Mouse (Mus musculus) myocyte (in vitro differentiated cells): Measurements from ENCODE around the gene Ppp1r16b.

Experiments
- CEBPB ChIP-seq: IDR thresholded peaks from 2 replicates; pipeline ENCODE4 v1.6.1; 2011; ENCODE audit warnings: mild to moderate bottlenecking, moderate library complexity; ENCODE audit not compliant: poor library complexity, insufficient read depth, severe bottlenecking
- E2F4 ChIP-seq: IDR thresholded peaks from one replicate; pipeline ENCODE4 v1.6.1; 2011; ENCODE audit warnings: mild to moderate bottlenecking, control low read depth, moderate library complexity; ENCODE audit not compliant: insufficient read depth
- MAX ChIP-seq: IDR thresholded peaks from one replicate; pipeline ENCODE4 v1.6.1; 2011; ENCODE audit warnings: low read depth, mild to moderate bottlenecking, control low read depth
- MYOD1 ChIP-seq, 3 experiments: IDR thresholded peaks; one replicate each; pipeline ENCODE4 v1.6.1; 2011; ENCODE audit warnings: control low read depth in 2 of 3, low read depth in 2 of 3, mild to moderate bottlenecking in 2 of 3, moderate library complexity in 1 of 3; ENCODE audit not compliant: insufficient read length in 2 of 3, control insufficient read depth in 1 of 3
- MYOG ChIP-seq, 3 experiments: IDR thresholded peaks; one replicate each; pipeline ENCODE4 v1.6.1; 2011; ENCODE audit warnings: control low read depth in 2 of 3, low read depth in 2 of 3, mild to moderate bottlenecking in 2 of 3; ENCODE audit not compliant: insufficient read length in 2 of 3, control insufficient read depth in 1 of 3, insufficient read depth in 1 of 3
- POLR2A ChIP-seq: IDR thresholded peaks from one replicate; pipeline ENCODE4 v1.6.1; 2011; ENCODE audit warnings: low read depth, mild to moderate bottlenecking, control low read depth, moderate library complexity; ENCODE audit not compliant: insufficient read length
- POLR2AphosphoS2 ChIP-seq: IDR thresholded peaks from one replicate; pipeline ENCODE4 v1.6.1; 2011; ENCODE audit warnings: low read depth, control low read depth; ENCODE audit not compliant: insufficient read length
- TCF12 ChIP-seq: IDR thresholded peaks from one replicate; pipeline ENCODE4 v1.6.1; 2011; ENCODE audit warnings: mild to moderate bottlenecking, control low read depth; ENCODE audit not compliant: poor library complexity, insufficient read depth, severe bottlenecking
- USF1 ChIP-seq: IDR thresholded peaks from one replicate; pipeline ENCODE4 v1.6.1; 2011; ENCODE audit warnings: low read depth, mild to moderate bottlenecking, control low read depth, moderate library complexity

GRCm38 (mm10) chr2:158795043-158795442, 129.8 kb downstream of the Ppp1r16b start:
- no peak for TF ChIP-seq USF1
- TF ChIP-seq POLR2A: no peak
- no peak for TF ChIP-seq POLR2AphosphoS2
- no peak for TF ChIP-seq CEBPB
- TF ChIP-seq MYOG (IDR thresholded peaks at IDR 0.05; ENCODE audit: control insufficient read depth in 1 of 3, insufficient read depth in 1 of 3, insufficient read length in 2 of 3, low read depth in 2 of 3): no peak
- TF ChIP-seq TCF12: no peak
- no peak for TF ChIP-seq E2F4
- TF ChIP-seq MYOD1 (IDR thresholded peaks at IDR 0.05; ENCODE audit: control insufficient read depth in 1 of 3, insufficient read length in 2 of 3, low read depth in 2 of 3): no peak
- no peak for TF ChIP-seq MAX
